Mouse (Mus musculus) ES-Bruce4 (cell line): ENCODE data around the gene Krt36.

Experiments
- CTCF ChIP-seq: IDR thresholded peaks from one replicate; pipeline ENCODE4 v1.8.1; 2011; ENCODE audit warnings: low read depth, low read length
- EP300 ChIP-seq: IDR thresholded peaks from 2 replicates; pipeline ENCODE4 v1.6.1; 2011; ENCODE audit warnings: low read depth, low read length; ENCODE audit not compliant: insufficient read depth
- POLR2A ChIP-seq: IDR thresholded peaks from one replicate; pipeline ENCODE4 v1.8.1; 2011; ENCODE audit warnings: low read length; ENCODE audit not compliant: insufficient read depth

DNA sequence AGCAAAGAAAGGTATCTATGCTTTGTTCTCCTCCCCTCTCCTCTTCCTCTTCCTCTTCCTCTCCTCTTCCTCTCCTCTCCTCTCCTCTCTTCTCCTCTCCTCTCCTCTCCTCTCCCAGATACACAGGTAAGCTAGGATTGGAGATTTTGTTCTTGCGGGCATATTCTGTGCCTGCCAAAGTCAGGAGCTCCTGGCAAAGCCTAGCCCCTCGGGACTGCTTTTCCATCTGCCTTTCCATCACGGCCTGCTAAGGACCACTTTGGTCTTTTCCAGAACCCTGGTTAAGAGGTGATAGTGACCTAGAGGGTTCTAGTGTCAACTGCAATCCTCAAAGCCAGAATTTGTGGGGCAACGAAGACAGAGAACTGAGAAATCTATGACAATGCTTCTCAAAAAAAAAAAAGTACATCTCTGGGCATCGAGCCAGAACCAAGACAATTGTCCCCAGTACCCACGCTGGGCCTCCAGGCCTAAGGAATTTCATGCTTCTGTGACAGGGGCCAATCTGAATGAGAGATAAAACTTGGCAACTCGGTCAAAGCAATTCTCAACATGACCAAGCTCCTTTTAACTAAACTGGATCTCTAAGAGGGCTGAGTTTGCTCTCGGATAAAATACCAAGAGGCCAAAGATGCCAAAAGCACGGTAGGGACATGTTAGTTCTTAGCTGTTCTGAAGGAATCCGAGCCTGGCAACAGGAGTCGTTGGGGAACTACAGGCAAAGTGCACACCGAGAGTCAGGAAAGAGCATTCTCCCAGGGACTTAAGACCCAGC, 39.0 kb downstream of the Krt36 start:
- TF ChIP-seq POLR2A, result no peak
- no peak for TF ChIP-seq CTCF
- TF ChIP-seq EP300, result no peak
